Mouse (Mus musculus): Measurements from ENCODE around the gene Gm27029.
"Not testable (repeated sequence)": the region's sequence is repeated elsewhere in the genome, so short reads cannot be mapped to it uniquely, and the experiment has no call there.

Gene Gm27029

GRCm38 (mm10) chr11:101424105-101424851, at the start of gene Gm27029:
Gm27029 (minus strand) TSS chr11:101424796.
- DNase-seq (ENCODE audit: low spot score) = no peak

GRCm38 (mm10) chr11:101474298-101474697, 49.7 kb upstream of the Gm27029 start:
- no peak for DNase-seq (ENCODE audit: low spot score)

- not testable (repeated sequence) for DNase-seq (ENCODE audit: low spot score)
Measured at GRCm38 (mm10) chr11:101473686-101474085, 49.1 kb upstream of the Gm27029 start.

GRCm38 (mm10) chr11:101472336-101472735, 47.7 kb upstream of the Gm27029 start:
- no peak for DNase-seq (ENCODE audit: low spot score)

DNA sequence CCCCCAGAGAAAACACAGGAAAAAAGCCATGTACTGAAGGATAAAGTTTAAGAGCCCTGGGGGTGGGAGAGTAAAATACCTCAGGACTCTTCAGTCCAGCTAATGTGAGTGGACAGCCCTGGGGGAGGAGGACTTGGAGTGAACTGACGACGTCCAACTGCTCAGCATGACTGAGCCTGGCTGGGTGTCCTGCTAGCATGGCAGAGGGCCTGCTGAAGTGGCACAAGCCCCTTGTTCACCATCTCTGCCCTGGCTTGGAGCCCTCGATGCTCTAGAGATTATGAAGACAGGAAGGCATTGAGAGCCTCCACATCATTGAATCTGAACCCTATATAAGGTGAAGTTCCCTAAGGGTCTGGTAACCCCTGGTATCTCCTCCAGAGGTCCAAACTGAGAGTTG, 47.3 kb upstream of the Gm27029 start:
- DNase-seq (ENCODE audit: low spot score) = no peak

GRCm38 (mm10) chr11:101470206-101470605, 45.6 kb upstream of the Gm27029 start:
- no peak for DNase-seq (ENCODE audit: low spot score)

- no peak for DNase-seq (ENCODE audit: low spot score)
Measured at GRCm38 (mm10) chr11:101469155-101469554, 44.6 kb upstream of the Gm27029 start.

- no peak for DNase-seq (ENCODE audit: low spot score)
Measured at GRCm38 (mm10) chr11:101468731-101469130, 44.1 kb upstream of the Gm27029 start.

GRCm38 (mm10) chr11:101468263-101468688, 43.7 kb upstream of the Gm27029 start:
- no peak for DNase-seq (ENCODE audit: low spot score)

DNA sequence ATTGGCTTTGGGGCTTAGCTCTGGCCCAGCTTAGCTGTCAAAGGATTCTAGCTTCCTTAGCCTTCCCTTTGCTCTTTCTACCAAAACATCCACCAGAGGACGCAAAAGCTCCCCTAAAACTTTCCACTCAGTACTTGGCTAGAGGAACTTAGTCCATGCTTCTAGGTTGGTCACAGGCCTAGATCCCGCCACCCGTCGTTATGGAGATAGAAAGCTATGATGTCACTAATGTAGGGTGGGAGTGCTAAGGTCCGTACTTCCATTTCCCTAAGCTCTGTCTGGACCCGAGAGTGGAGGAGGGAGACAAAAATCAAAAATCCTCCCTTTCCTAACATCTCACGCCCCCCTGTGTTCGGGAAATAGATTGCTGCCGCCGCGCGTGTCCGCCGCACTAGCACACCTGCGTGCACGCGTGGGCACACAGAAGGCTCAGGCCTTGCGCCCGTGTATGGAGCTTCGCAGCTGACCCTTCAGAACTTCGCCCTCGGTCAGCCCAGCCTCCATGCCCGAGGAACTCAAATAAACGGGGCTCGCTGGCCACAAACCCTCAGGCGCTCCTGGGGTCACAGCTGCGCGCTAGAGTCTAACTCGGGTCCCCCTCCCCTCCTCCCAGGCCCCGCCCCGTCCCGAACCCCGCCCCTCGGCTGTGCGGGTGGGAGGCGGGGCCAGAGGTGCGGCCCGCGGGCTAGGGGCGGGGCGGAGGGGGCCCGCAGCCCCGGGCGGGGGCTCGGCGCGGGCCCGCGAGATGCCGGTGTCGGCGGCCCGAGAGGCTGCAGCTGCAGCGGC, 43.1 kb upstream of the Gm27029 start:
- DNase-seq (ENCODE audit: low spot score) = peak; percentile 65

- not testable (repeated sequence) for DNase-seq (ENCODE audit: low spot score)
Measured at GRCm38 (mm10) chr11:101466552-101466950, 42.0 kb upstream of the Gm27029 start.

DNA sequence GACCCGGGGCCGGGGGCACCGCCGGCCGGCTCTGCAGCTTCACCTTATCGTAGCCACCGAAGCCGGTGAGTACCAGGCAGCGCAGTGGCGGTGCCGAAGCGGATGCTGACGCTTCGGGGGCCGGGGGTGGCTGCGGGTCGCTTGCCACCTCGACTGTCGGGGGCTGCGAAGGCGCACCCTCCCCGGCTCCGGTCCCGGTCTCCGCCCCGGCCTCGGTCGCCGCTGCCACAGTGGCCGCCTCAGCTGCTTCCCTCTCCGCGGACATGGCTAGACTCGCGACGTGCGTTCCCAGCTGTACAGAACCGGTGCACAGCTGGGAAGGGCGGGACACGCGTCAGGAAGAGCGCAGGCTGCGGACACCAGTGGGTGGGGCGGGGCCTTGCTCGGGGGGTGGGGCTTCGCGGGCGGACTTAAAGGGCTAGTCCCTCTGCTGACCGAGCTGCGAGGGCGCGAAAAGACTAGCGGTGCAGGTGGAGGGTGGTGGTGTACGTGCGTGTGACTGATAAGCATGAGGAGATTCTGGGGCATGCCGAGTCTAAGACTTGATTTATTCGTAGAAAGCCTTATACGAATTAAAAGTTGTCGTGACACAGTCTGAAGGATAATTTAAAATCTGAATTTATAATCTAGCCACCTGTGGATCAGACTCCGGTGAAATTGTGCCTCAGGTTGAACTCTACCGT, 41.4 kb upstream of the Gm27029 start, which contains the start of gene Vat1:
Gene Vat1, minus strand, starts transcription at position 362 of the 683 bp plus-strand sequence.
- DNase-seq (ENCODE audit: low spot score) = no peak

DNA sequence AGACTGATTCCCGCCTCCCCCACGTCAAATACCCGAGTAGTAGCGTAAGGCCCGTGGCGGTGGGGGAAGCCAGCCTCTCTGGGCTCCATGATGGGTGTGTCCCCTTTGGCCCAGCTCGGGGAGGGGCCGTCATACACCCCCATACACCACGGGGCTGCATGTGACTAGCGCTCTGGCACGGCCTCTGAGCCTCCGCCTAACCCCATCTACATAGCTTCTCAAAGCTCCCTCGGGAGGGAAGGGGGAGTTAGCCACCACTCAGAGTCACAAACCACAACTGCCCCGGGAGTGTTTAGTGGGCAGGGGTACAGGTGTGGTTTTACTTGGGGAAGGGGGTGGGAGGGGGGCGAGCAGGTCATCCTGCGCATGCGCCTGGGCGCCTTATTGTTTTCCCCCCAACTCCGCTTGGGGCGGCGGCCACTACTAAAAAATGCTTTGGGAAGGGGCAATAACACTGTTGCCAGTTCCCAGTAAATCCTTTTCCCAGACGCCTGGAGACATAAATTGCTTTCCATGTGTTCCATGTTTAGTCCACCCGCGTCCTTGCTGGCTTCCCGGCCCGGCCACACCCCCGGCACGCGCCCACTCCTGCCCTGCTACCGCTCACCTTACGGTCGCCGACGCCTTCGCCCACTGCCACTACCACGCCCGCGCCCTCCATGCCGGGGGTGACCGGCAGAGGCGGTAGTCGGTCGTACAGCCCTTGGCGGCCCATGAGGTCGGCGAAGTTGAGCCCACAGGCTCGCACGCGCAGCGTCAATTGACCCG, 40.7 kb upstream of the Gm27029 start:
- DNase-seq (ENCODE audit: low spot score) = no peak

GRCm38 (mm10) chr11:101464211-101465100, 39.9 kb upstream of the Gm27029 start, which contains the start of gene Rnd2:
Rnd2 (plus strand) TSS chr11:101464999.
- DNase-seq (ENCODE audit: low spot score) = no peak

GRCm38 (mm10) chr11:101462583-101463440, 38.2 kb upstream of the Gm27029 start:
- DNase-seq (ENCODE audit: low spot score) = no peak

DNA sequence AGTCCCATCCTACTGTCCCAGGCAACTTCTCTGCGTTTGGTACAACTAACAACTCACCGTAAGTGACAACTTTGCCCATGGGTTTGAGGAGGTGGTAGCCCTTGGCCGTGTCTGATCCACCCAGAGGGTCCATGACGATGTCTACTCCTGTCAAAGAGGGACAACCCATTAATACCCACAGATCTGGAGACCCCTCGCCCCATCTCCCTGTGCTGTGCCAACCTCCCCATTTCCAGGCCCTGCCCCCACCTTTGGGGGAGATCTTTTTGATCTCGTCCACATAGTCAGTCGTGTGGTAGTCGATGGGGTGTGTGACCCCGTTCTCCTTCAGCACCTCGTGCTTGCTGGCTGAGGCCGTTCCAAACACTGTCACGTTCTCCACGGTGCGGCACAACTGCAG, 37.5 kb upstream of the Gm27029 start:
- DNase-seq (ENCODE audit: low spot score) = no peak

DNA sequence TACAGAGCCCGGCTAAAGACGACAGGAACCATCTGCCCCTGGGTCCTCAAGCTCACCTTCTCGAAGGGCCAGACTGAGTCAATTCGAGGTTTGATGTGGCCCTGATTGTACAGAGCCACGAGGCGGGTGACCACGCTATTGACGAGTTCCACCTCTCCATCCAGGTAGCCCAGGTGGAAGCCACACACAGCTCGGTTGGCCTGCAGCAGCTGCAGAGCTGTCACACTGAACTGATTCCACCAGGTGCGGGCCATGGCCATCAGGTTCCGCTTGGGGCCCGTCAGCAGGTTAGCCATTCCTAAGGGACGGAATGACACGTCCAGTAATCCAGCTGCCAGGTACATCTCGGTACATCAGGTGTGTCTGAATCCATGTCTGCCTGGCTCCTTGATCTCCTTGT, 35.7 kb upstream of the Gm27029 start:
- DNase-seq (ENCODE audit: low spot score) = no peak

GRCm38 (mm10) chr11:101459716-101460115, 35.1 kb upstream of the Gm27029 start:
- no peak for DNase-seq (ENCODE audit: low spot score)

DNA sequence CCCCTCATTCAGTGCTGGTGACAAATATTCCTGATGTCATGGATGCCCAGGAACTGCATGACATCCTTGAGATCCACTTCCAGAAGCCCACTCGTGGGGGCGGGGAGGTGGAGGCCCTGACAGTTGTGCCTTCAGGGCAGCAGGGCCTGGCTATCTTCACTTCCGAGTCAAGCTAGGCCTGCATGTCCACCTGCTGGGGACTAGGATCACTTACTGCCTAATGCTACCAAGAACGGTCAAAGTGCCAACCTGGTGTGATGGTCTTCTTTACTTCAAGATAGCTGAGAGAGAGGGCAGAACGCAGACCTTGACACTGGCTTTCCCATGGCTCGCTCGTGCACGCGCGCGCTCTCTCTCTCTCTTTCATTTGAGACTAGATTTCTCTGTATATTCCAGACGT, 33.6 kb upstream of the Gm27029 start:
- no peak for DNase-seq (ENCODE audit: low spot score)

DNA sequence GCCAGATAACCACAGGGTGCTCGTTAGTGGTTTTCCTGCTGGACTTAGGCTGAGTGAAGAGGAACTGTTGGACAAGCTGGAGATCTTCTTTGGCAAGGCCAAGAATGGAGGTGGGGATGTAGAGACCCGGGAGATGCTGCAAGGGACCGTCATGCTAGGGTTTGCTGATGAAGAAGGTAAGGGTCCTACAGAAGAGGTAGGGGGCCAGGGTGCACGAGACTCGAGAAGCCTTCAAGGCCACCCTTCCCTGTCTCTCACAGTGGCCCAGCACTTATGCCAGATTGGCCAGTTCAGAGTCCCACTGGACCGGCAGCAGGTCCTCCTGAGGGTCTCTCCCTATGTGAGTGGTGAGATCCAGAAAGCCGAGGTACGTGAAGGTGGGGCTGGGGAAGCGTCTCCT, 33.0 kb upstream of the Gm27029 start:
- no peak for DNase-seq (ENCODE audit: low spot score)

All from left cerebral cortex, adult 11 months (tissue).